Mouse (Mus musculus): ENCODE measurements at regions not wholly inside any gene's neighbourhood (a gene's known extent, or its start where the extent isn't known, plus 50 kb on each side); places are given as distances from the start of the nearest gene placed in this dataset.

DNA sequence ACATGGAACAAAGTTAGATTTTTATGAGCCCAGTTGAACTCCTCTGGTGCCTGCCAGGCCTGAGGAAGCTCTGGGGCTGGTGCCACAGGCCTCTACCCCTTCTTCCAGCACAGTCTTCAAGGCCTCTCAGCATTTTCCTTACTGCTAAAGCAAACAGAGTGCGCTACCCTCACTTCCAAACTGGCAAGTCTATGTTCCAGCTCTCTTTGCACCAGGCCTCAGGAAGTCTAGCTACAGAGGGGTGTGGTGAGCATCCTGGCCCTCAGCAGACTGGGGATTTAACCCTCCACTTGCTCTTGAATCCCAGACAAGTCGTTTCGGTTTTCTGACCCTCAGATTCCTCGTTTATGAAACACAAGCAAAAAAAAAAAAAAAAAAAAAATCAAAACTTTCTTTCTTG, 142.4 kb downstream of the Thbs2 start:
- Histone ChIP-seq H3K9me3 (ENCODE audit: control insufficient read depth, low read length) (peaks cover 4% of the 10 kb centered on the region; the same call in 1 of the 2 replicates), H3K4me1 (replicated peaks; ENCODE audit: control insufficient read depth, insufficient read depth, low read length) (peaks cover 6% of the 10 kb centered on the region), H3K27me3 (replicated peaks; ENCODE audit: control insufficient read depth, insufficient read depth, low read length) (no peaks in the 10 kb centered on the region), H3K4me2 (ENCODE audit: low read length) (no peak overlapping the region), H3K4me3 (ENCODE audit: low read depth, low read length) (no peak overlapping the region), H3K9ac (ENCODE audit: low read length) (no peak overlapping the region), H3K36me3 (ENCODE audit: control insufficient read depth, insufficient read depth, low read length) (no peaks in the 10 kb centered on the region), H3K27ac (ENCODE audit: low read depth) (peak overlapping the region; percentile 75)
- 34% methylated on average over 4 of the region's 4 CpGs for WGBS
- ATAC-seq (replicated peaks; ENCODE audit: low FRiP score, low TSS enrichment, low read depth) (no peak; the same call in 1 of the 2 replicates), DNase-seq (ENCODE audit: low spot score) (no peak)

DNA sequence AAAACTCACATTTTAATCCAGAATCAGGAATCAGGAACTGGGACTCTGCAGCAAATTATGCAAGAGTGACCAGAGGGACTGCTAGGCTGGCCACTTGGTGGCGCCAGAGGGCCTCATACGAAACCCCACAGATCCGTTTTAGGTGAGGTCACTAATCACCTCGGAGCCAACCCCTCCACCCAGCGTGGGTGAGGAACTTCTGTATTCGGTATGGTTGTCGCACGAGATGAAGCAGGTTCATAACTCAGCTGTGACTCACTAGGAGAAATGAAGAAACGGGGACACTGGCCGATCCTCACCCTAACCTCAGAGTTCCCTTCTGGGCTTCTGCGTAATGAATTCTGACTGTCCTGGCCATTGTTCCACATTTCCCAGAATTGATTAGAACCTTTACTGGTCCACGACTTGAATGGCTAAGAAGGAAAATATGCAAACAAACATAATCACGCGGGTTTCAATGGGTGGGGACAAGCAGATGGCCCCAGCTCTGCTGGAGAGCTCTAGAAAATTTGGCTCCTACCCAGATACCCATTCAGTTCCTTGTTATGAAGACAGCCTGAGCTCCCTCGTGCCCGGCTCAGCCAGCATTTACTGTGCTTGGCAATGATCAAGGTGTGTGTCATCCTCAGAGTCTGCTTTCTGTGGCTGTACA, 148.1 kb downstream of the Thbs2 start:
- DNase-seq (ENCODE audit: low spot score), result peak; percentile 81
- Histone ChIP-seq H3K27ac (ENCODE audit: low read depth) (no peak overlapping the region), H3K4me1 (replicated peaks; ENCODE audit: control insufficient read depth, insufficient read depth, low read length) (0 out of 2 replicates have a peak, but pooled peaks cover under 1% of the 10 kb centered on the region), H3K4me2 (ENCODE audit: low read length) (no peak overlapping the region), H3K4me3 (ENCODE audit: low read depth, low read length) (no peak overlapping the region), H3K27me3 (replicated peaks; ENCODE audit: control insufficient read depth, insufficient read depth, low read length) (no peaks in the 10 kb centered on the region), H3K9me3 (ENCODE audit: control insufficient read depth, low read length) (peaks cover 4% of the 10 kb centered on the region; the same call in 1 of the 2 replicates), H3K9ac (ENCODE audit: low read length) (no peak overlapping the region), H3K36me3 (ENCODE audit: control insufficient read depth, insufficient read depth, low read length) (no peaks in the 10 kb centered on the region)
- 0 out of 2 replicates have a peak, but pooled peaks have one; percentile 36 for ATAC-seq (replicated peaks; ENCODE audit: low FRiP score, low TSS enrichment, low read depth)
- WGBS, result 38% methylated on average over 16 of the region's 16 CpGs

DNA sequence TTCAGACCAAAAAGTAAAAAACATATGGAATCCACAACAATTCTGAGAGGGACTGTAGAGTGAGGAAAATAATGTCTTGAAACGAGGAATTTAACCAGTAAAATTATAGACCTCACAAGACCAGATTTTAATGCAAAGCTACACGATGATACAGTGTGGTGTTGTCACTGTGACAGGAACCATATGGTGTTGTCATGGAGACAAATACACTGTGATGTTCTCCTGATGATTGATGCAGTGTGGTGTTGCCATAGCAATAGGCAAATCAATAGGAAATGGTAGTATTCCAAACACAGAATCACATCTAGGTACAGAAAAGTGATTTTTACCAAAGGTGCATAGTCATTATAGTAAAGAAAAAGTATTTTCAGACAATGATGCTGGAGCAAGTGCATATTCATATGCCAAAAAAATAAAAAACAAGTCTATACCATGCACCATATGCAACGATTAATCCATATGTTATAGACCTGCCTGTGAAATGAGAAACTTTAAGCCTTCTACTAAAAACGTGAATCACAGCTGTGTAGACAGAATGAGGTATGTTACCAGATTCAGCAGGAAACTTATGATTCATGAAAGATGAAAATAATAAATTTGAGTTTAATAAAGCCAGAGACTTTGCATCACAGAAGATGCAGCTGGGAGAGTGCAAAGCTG, 149.6 kb downstream of the Thbs2 start:
- WGBS, result 35% methylated on average over 4 of the region's 4 CpGs

DNA sequence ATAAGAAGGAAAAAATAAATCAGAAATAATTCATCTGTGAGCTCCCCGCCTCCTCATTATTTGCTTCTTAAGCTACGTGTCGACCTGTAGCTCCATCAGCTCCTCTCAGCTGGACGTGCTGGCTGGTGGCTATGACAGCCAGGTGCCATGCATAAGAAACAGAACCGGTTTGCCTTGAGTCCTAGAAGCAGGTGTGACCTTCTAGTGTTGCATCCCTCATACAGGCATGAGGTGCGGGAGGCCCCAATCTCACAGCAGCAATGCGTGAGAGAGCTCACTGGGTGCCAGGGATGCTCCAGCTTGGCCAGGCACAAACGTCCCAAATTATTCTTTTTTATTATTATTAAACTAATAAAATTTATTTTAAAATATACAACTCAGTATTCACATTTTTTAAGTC, 153.0 kb downstream of the Thbs2 start:
- H3K4me1 ChIP-seq (replicated peaks; ENCODE audit: control insufficient read depth, insufficient read depth, low read length), result peaks cover 18% of the 10 kb centered on the region
- H3K9me3 ChIP-seq (ENCODE audit: control insufficient read depth, low read length), result no peaks in the 10 kb centered on the region
- H3K36me3 ChIP-seq (ENCODE audit: control insufficient read depth, insufficient read depth, low read length), result no peaks in the 10 kb centered on the region
- H3K4me2 ChIP-seq (ENCODE audit: low read length), result no peak overlapping the region
- H3K9ac ChIP-seq (ENCODE audit: low read length), result no peak overlapping the region
- ATAC-seq (replicated peaks; ENCODE audit: low FRiP score, low TSS enrichment, low read depth) (no peak), DNase-seq (ENCODE audit: low spot score) (peak; percentile 48)
- H3K27ac ChIP-seq (ENCODE audit: low read depth), result peak overlapping the region; percentile 82
- no peaks in the 10 kb centered on the region for H3K27me3 ChIP-seq (replicated peaks; ENCODE audit: control insufficient read depth, insufficient read depth, low read length)
- WGBS, result 53% methylated on average over 8 of the region's 8 CpGs
- H3K4me3 ChIP-seq (ENCODE audit: low read depth, low read length), result no peak overlapping the region

More for the DNA sequence above, 149.6 kb downstream of the Thbs2 start:
- ATAC-seq (replicated peaks; ENCODE audit: low FRiP score, low TSS enrichment, low read depth), result 0 out of 2 replicates have a peak, but pooled peaks have one; percentile 34
- Histone ChIP-seq H3K36me3 (ENCODE audit: control insufficient read depth, insufficient read depth, low read length) (no peaks in the 10 kb centered on the region), H3K4me1 (replicated peaks; ENCODE audit: control insufficient read depth, insufficient read depth, low read length) (peaks cover 12% of the 10 kb centered on the region), H3K27ac (ENCODE audit: low read depth) (peak overlapping the region; percentile 44; the same call in 1 of the 2 replicates), H3K9me3 (ENCODE audit: control insufficient read depth, low read length) (peaks cover 4% of the 10 kb centered on the region; the same call in 1 of the 2 replicates), H3K9ac (ENCODE audit: low read length) (no peak overlapping the region), H3K4me3 (ENCODE audit: low read depth, low read length) (no peak overlapping the region), H3K27me3 (replicated peaks; ENCODE audit: control insufficient read depth, insufficient read depth, low read length) (no peaks in the 10 kb centered on the region), H3K4me2 (ENCODE audit: low read length) (no peak overlapping the region)
- peak; percentile 44 for DNase-seq (ENCODE audit: low spot score)

DNA sequence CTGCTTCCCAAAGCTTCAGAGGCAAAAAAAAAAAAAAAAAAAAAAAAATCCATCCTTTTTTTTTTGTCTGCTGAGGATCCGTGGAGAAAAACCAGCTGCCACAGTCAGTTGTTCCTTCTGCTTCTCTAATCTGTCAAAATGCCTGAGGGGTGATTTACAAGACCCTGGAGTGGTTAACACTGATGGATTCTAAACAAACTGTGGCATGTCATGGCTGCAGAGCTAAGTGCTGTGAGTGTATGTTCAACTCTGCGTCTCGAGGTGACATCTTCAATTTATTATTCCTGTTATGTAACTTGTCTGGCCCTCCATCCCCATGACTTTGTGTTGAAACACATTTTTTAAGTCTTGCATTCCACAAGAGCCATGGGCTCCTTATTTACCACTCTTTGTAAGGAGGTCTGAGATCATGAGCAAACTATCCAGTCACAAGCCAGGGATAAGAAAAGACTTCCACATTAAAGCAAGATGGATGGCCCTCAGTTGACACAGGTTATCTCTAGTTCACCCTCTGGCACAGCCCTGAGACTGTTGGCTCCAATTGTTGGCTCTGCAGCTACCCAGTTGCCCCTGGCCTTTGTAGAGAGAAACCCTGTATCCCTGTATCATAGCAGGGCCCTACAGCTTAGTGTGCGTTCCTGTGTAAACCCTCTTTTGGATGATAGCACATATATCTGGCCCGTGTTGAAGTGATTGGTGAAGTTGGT, 153.6 kb downstream of the Thbs2 start:
- peak overlapping the region; percentile 82 for H3K27ac ChIP-seq (ENCODE audit: low read depth)

DNA sequence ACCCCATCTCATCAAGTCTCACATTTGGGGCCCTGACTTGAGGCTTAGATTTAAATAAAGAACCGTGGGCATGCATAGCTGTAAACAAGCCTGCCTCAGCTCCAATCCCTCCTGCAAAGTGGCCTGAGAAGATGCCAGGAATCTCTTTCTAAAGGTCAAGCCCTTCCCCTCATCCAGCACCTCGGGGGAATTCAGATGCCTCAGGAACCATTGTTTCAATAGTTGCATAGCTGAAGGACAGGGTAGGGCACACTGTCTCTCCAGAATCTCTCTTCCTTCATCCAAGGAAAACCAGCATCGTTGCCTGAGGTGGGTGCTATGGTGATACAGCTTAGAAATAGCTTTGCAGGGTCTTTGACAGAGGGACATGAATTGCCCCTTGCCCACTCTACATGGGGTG, 154.4 kb downstream of the Thbs2 start:
- no peak for DNase-seq (ENCODE audit: low spot score)
- Histone ChIP-seq H3K4me1 (replicated peaks; ENCODE audit: control insufficient read depth, insufficient read depth, low read length) (peaks cover 19% of the 10 kb centered on the region), H3K27ac (ENCODE audit: low read depth) (peak overlapping the region; percentile 80), H3K9ac (ENCODE audit: low read length) (no peak overlapping the region), H3K9me3 (ENCODE audit: control insufficient read depth, low read length) (no peaks in the 10 kb centered on the region), H3K36me3 (ENCODE audit: control insufficient read depth, insufficient read depth, low read length) (no peaks in the 10 kb centered on the region), H3K27me3 (replicated peaks; ENCODE audit: control insufficient read depth, insufficient read depth, low read length) (no peaks in the 10 kb centered on the region), H3K4me3 (ENCODE audit: low read depth, low read length) (no peak overlapping the region), H3K4me2 (ENCODE audit: low read length) (no peak overlapping the region)
- 23% methylated on average over 3 of the region's 3 CpGs for WGBS
- no peak for ATAC-seq (replicated peaks; ENCODE audit: low FRiP score, low TSS enrichment, low read depth)

More for the DNA sequence above, 153.6 kb downstream of the Thbs2 start:
- DNase-seq (ENCODE audit: low spot score), result peak; percentile 70
- Histone ChIP-seq H3K9me3 (ENCODE audit: control insufficient read depth, low read length) (no peaks in the 10 kb centered on the region), H3K4me1 (replicated peaks; ENCODE audit: control insufficient read depth, insufficient read depth, low read length) (peaks cover 18% of the 10 kb centered on the region), H3K9ac (ENCODE audit: low read length) (no peak overlapping the region), H3K27me3 (replicated peaks; ENCODE audit: control insufficient read depth, insufficient read depth, low read length) (no peaks in the 10 kb centered on the region), H3K4me3 (ENCODE audit: low read depth, low read length) (no peak overlapping the region), H3K4me2 (ENCODE audit: low read length) (no peak overlapping the region), H3K36me3 (ENCODE audit: control insufficient read depth, insufficient read depth, low read length) (no peaks in the 10 kb centered on the region)
- WGBS, result 16% methylated on average over 5 of the region's 5 CpGs
- peak; percentile 89 for ATAC-seq (replicated peaks; ENCODE audit: low FRiP score, low TSS enrichment, low read depth)

DNA sequence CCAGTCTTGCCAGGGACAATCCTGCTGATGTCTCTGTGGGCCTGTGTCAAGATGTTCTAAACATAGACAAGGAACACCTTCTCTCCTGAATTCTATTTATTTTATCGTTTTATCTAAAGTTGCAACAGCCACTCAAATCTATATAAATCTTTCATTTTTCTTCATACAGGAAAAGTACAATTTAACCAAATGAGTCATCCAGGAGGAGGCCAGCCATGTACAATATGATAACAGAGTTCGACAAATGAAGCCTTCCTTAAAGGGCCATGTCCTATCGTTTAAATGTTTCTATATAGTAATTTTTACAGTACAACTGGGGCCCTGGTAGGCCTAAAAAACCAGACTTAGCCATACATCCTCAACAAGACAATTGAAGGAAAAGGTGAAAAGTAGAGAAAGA, 154.8 kb downstream of the Thbs2 start:
- H3K4me2 ChIP-seq (ENCODE audit: low read length), result no peak overlapping the region
- no peak overlapping the region for H3K9ac ChIP-seq (ENCODE audit: low read length)
- DNase-seq (ENCODE audit: low spot score) (no peak), ATAC-seq (replicated peaks; ENCODE audit: low FRiP score, low TSS enrichment, low read depth) (no peak)
- no peak overlapping the region for H3K4me3 ChIP-seq (ENCODE audit: low read depth, low read length)
- WGBS, result 44% methylated on average over 3 of the region's 3 CpGs
- no peaks in the 10 kb centered on the region for H3K9me3 ChIP-seq (ENCODE audit: control insufficient read depth, low read length)
- no peaks in the 10 kb centered on the region for H3K36me3 ChIP-seq (ENCODE audit: control insufficient read depth, insufficient read depth, low read length)
- no peaks in the 10 kb centered on the region for H3K27me3 ChIP-seq (replicated peaks; ENCODE audit: control insufficient read depth, insufficient read depth, low read length)
- H3K4me1 ChIP-seq (replicated peaks; ENCODE audit: control insufficient read depth, insufficient read depth, low read length), result peaks cover 24% of the 10 kb centered on the region
- peak overlapping the region; percentile 80 for H3K27ac ChIP-seq (ENCODE audit: low read depth)

DNA sequence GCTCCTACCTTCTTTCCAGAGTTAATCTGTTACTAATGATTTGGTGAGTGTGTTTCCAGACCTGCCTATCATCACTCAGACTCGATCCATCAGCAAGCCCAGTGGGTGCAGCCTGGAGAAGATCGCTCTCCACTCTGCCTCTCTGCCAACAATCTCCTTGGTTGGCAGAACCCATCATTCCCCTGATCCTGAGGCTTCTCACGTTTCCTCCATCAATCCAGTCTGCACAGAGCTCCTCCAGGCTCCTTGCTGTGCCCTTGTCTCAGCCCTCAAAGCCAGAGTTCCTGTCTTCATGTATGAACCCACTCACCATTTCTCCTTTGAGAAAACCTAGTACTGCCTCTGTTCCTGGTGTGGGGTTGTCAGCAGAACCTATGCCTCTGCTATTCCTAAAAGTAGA, 155.5 kb downstream of the Thbs2 start:
- WGBS, result 78% methylated on average over 3 of the region's 3 CpGs
- no peak overlapping the region for H3K4me3 ChIP-seq (ENCODE audit: low read depth, low read length)
- H3K4me1 ChIP-seq (replicated peaks; ENCODE audit: control insufficient read depth, insufficient read depth, low read length), result peaks cover 26% of the 10 kb centered on the region
- H3K9me3 ChIP-seq (ENCODE audit: control insufficient read depth, low read length), result no peaks in the 10 kb centered on the region
- no peaks in the 10 kb centered on the region for H3K27me3 ChIP-seq (replicated peaks; ENCODE audit: control insufficient read depth, insufficient read depth, low read length)
- H3K9ac ChIP-seq (ENCODE audit: low read length), result no peak overlapping the region
- no peaks in the 10 kb centered on the region for H3K36me3 ChIP-seq (ENCODE audit: control insufficient read depth, insufficient read depth, low read length)
- no peak overlapping the region for H3K4me2 ChIP-seq (ENCODE audit: low read length)
- 0 out of 2 replicates have a peak overlapping the region, but pooled peaks have one; percentile 33 for H3K27ac ChIP-seq (ENCODE audit: low read depth)
- ATAC-seq (replicated peaks; ENCODE audit: low FRiP score, low TSS enrichment, low read depth) (no peak), DNase-seq (ENCODE audit: low spot score) (peak; percentile 38)
